Mouse (Mus musculus): ENCODE measurements around the gene Syt12.
A peak's percentile ranks its signal among the peaks of the same experiment; 100 is the strongest.

DNA sequence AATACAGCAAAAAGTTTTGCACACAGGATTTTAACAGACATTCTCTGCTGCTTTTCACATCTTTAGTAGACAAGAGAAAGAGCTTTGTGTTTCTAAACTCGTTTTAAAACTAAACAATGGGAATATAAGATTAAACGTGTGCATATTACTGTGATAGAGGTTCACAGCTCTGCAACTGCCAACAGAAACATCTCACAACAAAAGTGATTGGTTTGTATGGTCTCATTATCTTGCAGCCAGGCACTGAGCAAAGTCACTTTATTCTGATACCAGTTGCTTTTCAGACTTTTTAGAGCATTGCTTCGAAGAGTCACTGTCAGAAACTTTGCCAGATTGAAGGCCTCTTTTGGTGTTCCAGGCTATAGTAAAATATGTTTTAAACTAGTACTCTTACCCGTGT lies 78.3 kb downstream of the Syt12 start:
- TF ChIP-seq CHD2 (IDR thresholded peaks at IDR 0.05; ENCODE audit: low read length) (no peak), EP300 (IDR thresholded peaks at IDR 0.05; ENCODE audit: low read depth in 1 of 2, low read length in 2 of 2) (peak; percentile 42 to 43; a peak in 2 of 4 replicates), ELF1 (IDR thresholded peaks at IDR 0.05; ENCODE audit: low read depth, low read length) (no peak), JUND (IDR thresholded peaks at IDR 0.05; ENCODE audit: low read depth, low read length) (no peak), POLR2AphosphoS2 (IDR thresholded peaks at IDR 0.05; ENCODE audit: low read length) (no peak), POLR2A (IDR thresholded peaks at IDR 0.05; ENCODE audit: control insufficient read depth in 1 of 2, insufficient read depth in 1 of 2, low read depth in 1 of 2, low read length in 2 of 2, poor library complexity in 1 of 2) (no peak), CTCF (IDR thresholded peaks at IDR 0.05 in 2 of 3, conservative IDR thresholded peaks at IDR 0.05 in 1 of 3; ENCODE audit: control insufficient read depth in 1 of 3, insufficient read depth in 1 of 3, low read depth in 2 of 3, low read length in 3 of 3, poor library complexity in 1 of 3, severe bottlenecking in 1 of 3) (no peak), ZMIZ1 (IDR thresholded peaks at IDR 0.05; ENCODE audit: low read depth, low read length) (no peak), MAZ (IDR thresholded peaks at IDR 0.05; ENCODE audit: low read depth, low read length) (no peak), SMC3 (IDR thresholded peaks at IDR 0.05; ENCODE audit: low read depth, low read length) (no peak)
